Mouse (Mus musculus) neural tube, embryonic 12.5 days (tissue): ENCODE measurements around the gene Pbx2. TPM values are rescaled to one million over a fixed set of nuclear protein-coding genes. Genes with fewer than 3 reads are reported as not detected.

ENCODE experiments used
- ATAC-seq: fragments of 200-750 bp; cut with Nextera tagmentation; 2 replicates; pipeline ENCODE4 v1.8.0; 2017; ENCODE audit warnings: low read depth, mild to moderate bottlenecking, moderate TSS enrichment, moderate library complexity; ENCODE audit not compliant: low FRiP score
- H3K27ac ChIP-seq: fragments of 300-500 bp; sonication (generic); 2 replicates; pipeline ENCODE4 v1.5.1; 2016
- H3K27me3 ChIP-seq: fragments of 300-500 bp; sonication (generic); replicated peaks from 2 replicates; pipeline ENCODE4 v1.6.1; 2016; ENCODE audit warnings: mild to moderate bottlenecking
- H3K36me3 ChIP-seq: fragments of 300-500 bp; sonication (generic); 2 replicates; pipeline ENCODE4 v1.6.1; 2016; ENCODE audit warnings: mild to moderate bottlenecking
- H3K4me1 ChIP-seq: fragments of 300-500 bp; sonication (generic); 2 replicates; pipeline ENCODE4 v1.6.1; 2016
- H3K4me2 ChIP-seq: fragments of 300-500 bp; sonication (generic); replicated peaks from 2 replicates; pipeline ENCODE4 v1.6.1; 2016; ENCODE audit warnings: mild to moderate bottlenecking
- H3K4me3 ChIP-seq: fragments of 300-500 bp; sonication (generic); 2 replicates; pipeline ENCODE4 v1.5.1; 2016
- H3K9ac ChIP-seq: fragments of 300-500 bp; sonication (generic); 2 replicates; pipeline ENCODE4 v1.6.1; 2016; ENCODE audit warnings: mild to moderate bottlenecking
- H3K9me3 ChIP-seq: fragments of 300-500 bp; sonication (generic); 2 replicates; pipeline ENCODE4 v1.6.1; 2016; ENCODE audit warnings: mild to moderate bottlenecking
- WGBS: fragments of 180-500 bp; shearing (Covaris S2); methylation state at CpG from one replicate; pipeline ENCODE4 v1.1.7; 2016; 5-methylcytosine and 5-hydroxymethylcytosine counted together
- polyA plus RNA-seq: library from polyadenylated mRNA; unstranded; fragments of >200 nt; fragmentation: Nextera tagmentation; extraction: Ambion mirVana; gene quantifications from 2 replicates; pipeline ENCODE4 v1.2.1, GENCODE M21; 2016

Gene Pbx2
- polyA plus RNA-seq, 1 experiment from 2014 or later: 17.1 TPM

DNA sequence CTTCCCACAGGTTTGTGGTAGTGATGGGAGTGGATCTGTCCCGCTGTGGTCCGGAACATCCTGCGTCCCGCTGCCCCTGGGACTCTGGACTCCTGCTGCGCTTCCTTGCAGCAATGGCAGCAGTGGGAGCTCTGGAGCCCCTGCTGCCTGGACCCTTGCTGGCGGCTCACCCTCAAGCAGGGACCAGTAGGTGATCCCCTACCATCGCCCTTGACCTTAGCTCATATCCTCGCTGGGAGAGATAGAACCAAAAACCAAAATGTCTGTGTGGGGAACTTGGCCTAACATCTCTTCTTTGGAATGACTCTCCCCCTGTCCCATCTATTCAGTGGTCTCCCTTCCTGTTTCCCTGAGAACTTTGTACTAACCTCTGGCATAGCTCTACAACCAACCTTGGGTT, 7.2 kb upstream of the Pbx2 start:
- H3K4me2 ChIP-seq: 0 out of 2 replicates have a peak overlapping the region, but pooled peaks have one; percentile 14
- H3K27me3 ChIP-seq: no peaks in the 10 kb centered on the region
- H3K9me3 ChIP-seq: no peaks in the 10 kb centered on the region
- 93% methylated on average over 8 of the region's 8 CpGs for WGBS
- H3K27ac ChIP-seq: no peak overlapping the region
- H3K4me3 ChIP-seq: no peak overlapping the region
- peaks cover 28% of the 10 kb centered on the region for H3K4me1 ChIP-seq
- no peak for ATAC-seq
- no peaks in the 10 kb centered on the region for H3K36me3 ChIP-seq
- H3K9ac ChIP-seq: no peak overlapping the region

DNA sequence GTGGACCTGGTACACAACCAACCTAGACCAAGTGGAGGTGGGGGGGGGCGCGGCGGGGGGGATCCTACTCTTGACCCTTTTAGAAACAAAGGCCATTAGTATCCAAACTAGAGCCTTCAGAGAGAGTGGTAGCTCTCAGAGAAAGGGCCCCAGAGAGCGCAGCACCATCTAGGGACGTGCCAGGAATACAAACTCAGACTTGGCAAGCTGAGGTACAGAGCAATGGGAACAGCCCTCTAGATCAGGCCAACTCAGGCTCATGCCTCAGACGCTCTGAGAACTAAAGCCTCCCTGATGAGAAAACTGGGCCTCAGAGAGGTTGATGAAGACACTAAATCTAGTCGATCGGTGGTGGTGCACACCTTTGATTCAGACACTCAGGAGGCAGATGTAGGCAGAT, 5.9 kb upstream of the Pbx2 start:
- Histone ChIP-seq H3K4me1 (peaks cover 40% of the 10 kb centered on the region), H3K9me3 (no peaks in the 10 kb centered on the region), H3K36me3 (no peaks in the 10 kb centered on the region), H3K4me2 (no peak overlapping the region), H3K27me3 (no peaks in the 10 kb centered on the region), H3K9ac (no peak overlapping the region), H3K27ac (no peak overlapping the region), H3K4me3 (no peak overlapping the region)
- no peak for ATAC-seq
- 84% methylated on average over 8 of the region's 8 CpGs for WGBS

DNA sequence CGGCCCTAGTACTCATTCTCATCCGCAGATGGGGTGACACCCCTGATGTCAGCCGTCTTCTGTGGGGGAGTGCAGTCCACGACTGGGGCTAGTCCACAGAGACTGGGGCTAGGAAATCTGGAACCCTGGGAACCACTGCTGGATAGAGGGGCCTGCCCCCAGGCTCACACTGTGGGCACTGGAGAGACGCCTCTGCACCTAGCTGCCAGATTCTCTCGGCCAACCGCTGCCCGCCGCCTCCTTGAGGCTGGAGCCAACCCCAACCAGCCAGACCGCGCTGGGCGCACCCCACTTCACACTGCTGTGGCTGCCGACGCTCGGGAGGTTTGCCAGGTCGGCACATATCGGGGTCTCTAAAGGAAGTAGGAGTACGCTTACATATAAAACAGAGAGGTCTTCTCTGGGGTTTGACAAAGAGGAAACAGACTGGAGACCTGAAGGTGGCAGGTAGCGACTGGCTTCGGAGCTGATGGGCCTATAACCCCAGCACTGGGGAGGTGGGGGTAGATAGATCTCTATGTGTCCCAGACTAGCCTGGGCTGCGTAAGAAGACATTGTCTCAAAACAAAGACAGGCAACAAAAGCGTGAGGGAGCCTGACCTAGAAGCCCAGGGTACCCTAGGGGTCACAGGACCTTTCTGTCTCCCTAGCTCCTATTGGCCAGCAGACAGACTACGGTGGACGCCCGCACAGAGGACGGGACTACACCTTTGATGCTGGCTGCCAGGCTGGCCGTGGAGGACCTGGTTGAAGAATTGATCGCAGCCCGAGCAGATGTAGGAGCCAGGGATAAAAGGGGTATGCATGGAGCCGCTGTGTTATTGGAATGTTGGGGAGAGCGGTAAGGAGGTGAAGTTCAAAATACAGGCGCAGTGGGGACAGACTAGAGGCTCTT, 4.9 kb upstream of the Pbx2 start:
- Histone ChIP-seq H3K9me3 (no peaks in the 10 kb centered on the region), H3K36me3 (no peaks in the 10 kb centered on the region), H3K4me3 (peak overlapping the region; percentile 65), H3K9ac (peak overlapping the region; percentile 90), H3K27ac (peak overlapping the region; percentile 98), H3K4me1 (peaks cover 50% of the 10 kb centered on the region), H3K4me2 (peak overlapping the region; percentile 90), H3K27me3 (no peaks in the 10 kb centered on the region)
- WGBS: 17% methylated on average over 32 of the region's 32 CpGs
- ATAC-seq: peak; percentile 34

DNA sequence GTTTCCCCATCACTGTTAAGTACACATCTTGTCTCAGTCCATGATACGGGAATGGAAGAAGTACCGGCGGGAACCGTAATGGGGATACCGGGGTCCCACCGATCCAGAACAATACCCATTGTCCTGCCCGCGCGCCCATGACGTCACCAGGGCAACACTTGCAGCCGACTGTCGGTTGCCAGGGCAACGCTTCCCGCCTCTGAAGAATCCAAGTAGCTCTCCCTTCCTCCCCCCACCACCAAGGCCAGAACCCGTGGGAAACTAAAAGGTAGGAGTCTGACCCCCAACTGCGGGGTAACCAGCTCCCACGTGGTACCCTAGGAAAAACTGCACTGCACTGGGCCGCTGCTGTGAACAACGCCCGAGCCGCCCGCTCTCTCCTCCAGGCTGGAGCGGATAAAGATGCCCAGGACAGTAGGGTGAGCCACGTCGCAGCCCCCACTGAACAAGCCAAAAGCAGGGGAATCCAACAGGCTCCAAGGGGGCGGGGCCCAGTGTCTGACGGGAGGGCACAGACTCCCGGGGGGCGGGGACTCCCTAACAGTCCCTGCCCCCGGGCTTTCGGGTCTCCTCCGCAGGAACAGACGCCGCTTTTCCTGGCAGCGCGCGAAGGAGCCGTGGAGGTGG, 4.2 kb upstream of the Pbx2 start:
- peak overlapping the region; percentile 65 for H3K4me3 ChIP-seq
- H3K9me3 ChIP-seq: no peaks in the 10 kb centered on the region
- ATAC-seq: peak; percentile 79

DNA sequence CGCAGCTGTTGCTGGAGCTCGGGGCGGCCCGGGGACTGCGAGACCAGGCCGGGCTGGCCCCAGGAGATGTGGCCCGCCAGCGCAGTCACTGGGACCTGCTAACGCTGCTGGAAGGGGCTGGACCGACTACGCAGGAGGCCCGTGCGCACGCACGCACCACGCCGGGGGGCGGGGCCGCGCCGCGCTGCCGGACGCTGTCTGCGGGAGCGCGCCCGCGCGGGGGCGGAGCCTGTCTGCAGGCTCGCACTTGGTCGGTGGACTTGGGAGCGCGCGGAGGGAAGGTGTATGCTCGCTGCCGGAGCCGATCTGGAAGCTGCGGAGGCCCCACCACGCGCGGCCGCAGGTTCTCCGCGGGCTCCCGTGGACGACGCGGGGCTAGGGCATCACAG, 3.6 kb upstream of the Pbx2 start:
- 0% methylated on average over 50 of the region's 50 CpGs for WGBS
- Histone ChIP-seq H3K27ac (peak overlapping the region; percentile 98), H3K36me3 (no peaks in the 10 kb centered on the region), H3K27me3 (no peaks in the 10 kb centered on the region), H3K9ac (peak overlapping the region; percentile 90), H3K4me1 (peaks cover 56% of the 10 kb centered on the region), H3K4me3 (peak overlapping the region; percentile 65), H3K4me2 (peak overlapping the region; percentile 90), H3K9me3 (no peaks in the 10 kb centered on the region)
- ATAC-seq: peak; percentile 80

More for the DNA sequence above, 4.2 kb upstream of the Pbx2 start:
- no peaks in the 10 kb centered on the region for H3K27me3 ChIP-seq
- WGBS: 0% methylated on average over 38 of the region's 38 CpGs
- no peaks in the 10 kb centered on the region for H3K36me3 ChIP-seq
- H3K4me2 ChIP-seq: peak overlapping the region; percentile 90
- peaks cover 56% of the 10 kb centered on the region for H3K4me1 ChIP-seq
- H3K27ac ChIP-seq: peak overlapping the region; percentile 98
- peak overlapping the region; percentile 90 for H3K9ac ChIP-seq

DNA sequence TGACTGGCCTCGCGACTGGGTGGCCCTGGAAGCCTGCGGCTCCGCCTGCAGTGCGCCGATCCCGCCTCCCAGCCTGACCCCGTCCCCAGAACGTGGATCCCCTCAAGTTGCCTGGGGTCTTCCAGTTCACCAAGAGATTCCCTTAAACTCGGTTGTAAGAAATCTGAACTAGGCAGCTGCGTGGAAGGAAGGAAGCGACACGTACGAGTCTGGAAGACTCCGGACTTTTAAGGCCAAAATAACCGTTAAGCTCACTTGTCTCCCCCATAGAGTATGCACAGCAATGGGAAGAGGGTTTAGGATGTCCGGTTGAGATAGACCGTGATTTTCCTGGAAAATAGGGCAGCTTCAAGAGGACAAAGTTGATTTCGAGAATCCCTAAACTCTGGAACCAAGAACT, 3.3 kb upstream of the Pbx2 start:
- Histone ChIP-seq H3K27ac (peak overlapping the region; percentile 98), H3K4me2 (peak overlapping the region; percentile 90), H3K4me3 (peak overlapping the region; percentile 65), H3K36me3 (no peaks in the 10 kb centered on the region), H3K4me1 (peaks cover 59% of the 10 kb centered on the region), H3K9ac (peak overlapping the region; percentile 90), H3K27me3 (no peaks in the 10 kb centered on the region), H3K9me3 (no peaks in the 10 kb centered on the region)
- WGBS: 3% methylated on average over 19 of the region's 19 CpGs
- ATAC-seq: no peak

DNA sequence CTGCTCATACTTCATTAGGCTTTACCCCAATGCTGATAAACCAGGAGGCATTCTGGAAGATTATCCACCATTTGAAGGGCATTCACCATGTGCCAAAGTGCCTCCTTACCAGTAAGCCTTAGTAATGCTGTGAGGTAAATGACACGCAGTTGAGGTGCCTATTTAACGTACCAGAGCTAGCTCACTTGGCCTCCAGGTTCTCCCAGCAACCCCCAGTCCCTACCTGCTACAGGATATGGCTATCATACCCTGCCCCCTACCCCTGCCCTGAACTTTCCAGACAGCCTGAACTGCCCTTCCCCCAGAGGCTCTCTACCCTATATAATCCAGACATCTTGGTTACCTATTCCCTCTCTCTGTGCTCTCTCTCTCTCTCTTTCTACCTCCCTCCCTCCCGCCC, 2.3 kb upstream of the Pbx2 start:
- WGBS: 55% methylated on average over 3 of the region's 3 CpGs
- H3K4me2 ChIP-seq: peak overlapping the region; percentile 18; the same call in 1 of the 2 replicates
- no peaks in the 10 kb centered on the region for H3K36me3 ChIP-seq
- no peak for ATAC-seq
- H3K27ac ChIP-seq: no peak overlapping the region
- H3K27me3 ChIP-seq: no peaks in the 10 kb centered on the region
- peaks cover 67% of the 10 kb centered on the region for H3K4me1 ChIP-seq
- H3K9ac ChIP-seq: no peak overlapping the region
- H3K9me3 ChIP-seq: no peaks in the 10 kb centered on the region
- H3K4me3 ChIP-seq: no peak overlapping the region

DNA sequence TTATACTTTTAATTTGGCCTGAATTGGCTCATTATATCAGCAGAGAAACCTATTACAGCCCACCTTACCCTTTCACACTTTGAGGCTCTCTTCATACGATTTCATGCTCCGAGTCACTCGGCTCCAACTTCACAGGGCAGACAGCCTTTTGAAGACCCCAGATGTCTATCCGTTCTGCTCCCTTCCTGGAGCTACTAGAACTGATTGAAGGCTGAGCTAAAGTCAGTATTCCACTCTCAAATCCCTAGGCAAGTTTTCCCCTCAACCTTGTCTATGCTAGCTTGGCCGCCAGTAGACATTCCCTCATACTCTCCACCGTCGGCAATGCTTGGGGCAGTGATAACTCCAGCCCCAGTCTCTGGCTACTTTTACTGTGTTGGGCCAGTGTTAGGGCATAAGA, 1.9 kb upstream of the Pbx2 start:
- no peaks in the 10 kb centered on the region for H3K27me3 ChIP-seq
- no peak overlapping the region for H3K4me3 ChIP-seq
- WGBS: 54% methylated on average over 7 of the region's 7 CpGs
- H3K36me3 ChIP-seq: no peaks in the 10 kb centered on the region
- peak overlapping the region; percentile 35 for H3K4me2 ChIP-seq
- no peak overlapping the region for H3K27ac ChIP-seq
- H3K9ac ChIP-seq: no peak overlapping the region
- no peaks in the 10 kb centered on the region for H3K9me3 ChIP-seq
- ATAC-seq: no peak
- H3K4me1 ChIP-seq: peaks cover 71% of the 10 kb centered on the region

DNA sequence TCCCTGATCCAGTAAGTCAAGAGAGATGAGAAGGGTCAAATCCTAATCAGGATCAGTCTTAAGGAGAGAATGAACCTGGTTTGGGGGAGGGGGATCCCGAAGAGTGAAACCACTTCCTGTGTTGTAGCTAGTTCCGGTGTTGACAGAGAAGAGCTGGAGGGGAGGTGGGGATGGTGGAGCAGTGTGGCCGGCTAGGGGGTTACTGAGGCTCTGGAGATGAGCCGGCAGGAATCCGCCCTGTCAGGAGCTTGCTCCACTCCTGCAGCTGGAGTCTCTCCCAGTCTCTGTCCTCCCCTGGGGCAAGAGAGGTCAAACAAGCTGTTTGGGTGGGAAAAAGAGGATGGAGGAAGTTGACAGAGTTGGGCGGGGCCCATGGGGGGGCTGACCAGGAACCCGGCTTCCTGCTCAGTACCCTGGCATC, 1.4 kb upstream of the Pbx2 start, which contains the start of gene Gpsm3:
Gene Gpsm3, plus strand, starts transcription at position 126 of the 421 bp plus-strand sequence.
- Histone ChIP-seq H3K27me3 (no peaks in the 10 kb centered on the region), H3K27ac (no peak within 1 kb of the TSS), H3K4me2 (peak within 1 kb of the TSS; percentile 93), H3K9ac (no peak within 1 kb of the TSS; the same call in 1 of the 2 replicates), H3K4me1 (peaks cover 76% of the 10 kb centered on the region), H3K36me3 (peaks cover 4% of the 10 kb centered on the region; the same call in 1 of the 2 replicates), H3K9me3 (no peaks in the 10 kb centered on the region), H3K4me3 (no peak within 1 kb of the TSS)
- no peak for ATAC-seq
- 41% methylated on average over 7 of the region's 7 CpGs for WGBS

DNA sequence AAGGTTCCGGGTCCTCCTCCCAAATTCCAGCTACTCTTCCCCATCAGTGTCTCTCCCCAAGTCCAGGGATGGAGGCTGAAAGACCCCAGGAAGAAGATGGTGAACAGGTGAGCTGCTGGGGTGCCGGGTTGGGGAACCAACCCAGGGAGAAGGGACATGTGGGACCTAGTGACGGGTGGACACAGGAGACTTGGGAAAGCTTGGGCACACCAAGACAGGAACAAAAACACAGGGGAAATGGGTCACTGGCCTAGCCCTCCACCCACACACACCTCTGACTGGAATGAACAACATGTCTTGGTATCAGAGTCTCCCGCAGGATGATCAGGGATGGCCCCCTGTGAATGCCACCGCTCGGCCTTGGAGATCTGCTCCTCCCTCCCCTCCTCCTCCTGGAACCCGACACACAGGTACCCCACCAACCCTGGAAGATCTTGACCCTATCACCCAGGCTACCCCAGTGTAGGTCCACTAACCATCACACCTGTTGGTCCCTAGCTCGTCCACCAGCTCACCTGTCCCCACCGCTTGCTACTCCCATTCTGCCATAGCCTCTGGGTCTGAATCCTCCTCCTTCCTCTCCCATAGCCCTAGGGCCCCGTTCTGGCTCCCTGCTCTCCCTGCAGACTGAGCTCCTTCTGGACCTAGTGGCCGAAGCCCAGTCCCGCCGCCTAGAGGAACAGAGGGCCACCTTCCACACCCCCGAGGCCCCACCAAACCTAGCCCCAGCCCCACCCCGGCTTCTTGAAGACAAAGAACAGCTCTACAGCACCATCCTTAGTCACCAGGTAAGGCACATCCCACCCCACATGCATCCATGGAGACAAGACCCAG, 695 bp upstream of the Pbx2 start:
- Histone ChIP-seq H3K36me3 (peaks cover 11% of the 10 kb centered on the region), H3K4me2 (peak overlapping the region; percentile 93), H3K9ac (no peak overlapping the region; the same call in 1 of the 2 replicates), H3K9me3 (no peaks in the 10 kb centered on the region), H3K4me1 (peaks cover 79% of the 10 kb centered on the region), H3K27ac (no peak overlapping the region), H3K4me3 (no peak overlapping the region), H3K27me3 (no peaks in the 10 kb centered on the region)
- no peak for ATAC-seq
- 73% methylated on average over 15 of the region's 15 CpGs for WGBS

DNA sequence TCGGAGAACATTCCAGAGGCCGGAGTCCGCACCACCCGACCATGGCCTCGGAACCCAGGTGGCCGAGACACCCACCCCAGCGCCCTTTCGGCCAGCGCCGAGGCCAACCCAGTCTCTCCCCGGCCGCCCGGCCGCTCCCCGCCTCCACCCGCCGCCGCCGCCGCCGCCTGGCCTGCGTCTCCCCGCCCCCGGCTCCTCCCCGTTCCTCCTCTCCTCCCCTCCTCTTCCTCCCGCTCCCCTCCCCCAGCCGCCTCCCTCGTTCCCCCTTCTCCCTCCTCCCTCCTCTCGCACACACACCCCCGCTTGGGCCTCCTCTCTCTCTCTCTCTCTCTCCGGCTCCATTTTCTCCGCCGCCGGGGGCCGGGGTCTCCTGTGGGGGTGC, 919 bp downstream of the Pbx2 start:
- Histone ChIP-seq H3K36me3 (peaks cover 19% of the 10 kb centered on the region), H3K4me3 (peak overlapping the region; percentile 84), H3K9ac (peak overlapping the region; percentile 98), H3K27me3 (no peaks in the 10 kb centered on the region), H3K4me2 (peak overlapping the region; percentile 93), H3K9me3 (no peaks in the 10 kb centered on the region), H3K27ac (peak overlapping the region; percentile 96), H3K4me1 (peaks cover 66% of the 10 kb centered on the region)
- 2% methylated on average over 29 of the region's 35 CpGs for WGBS
- ATAC-seq: peak; percentile 35
